Mouse (Mus musculus) spleen, postnatal 4 days (tissue): ENCODE results near the gene Ptprm.

Source experiments
- DNase-seq, 2 experiments: peaks; one replicate each; pipeline ENCODE4 v3.0.0; 2022; ENCODE audit warnings: low spot score in 2 of 2

Ptprm gene

DNA sequence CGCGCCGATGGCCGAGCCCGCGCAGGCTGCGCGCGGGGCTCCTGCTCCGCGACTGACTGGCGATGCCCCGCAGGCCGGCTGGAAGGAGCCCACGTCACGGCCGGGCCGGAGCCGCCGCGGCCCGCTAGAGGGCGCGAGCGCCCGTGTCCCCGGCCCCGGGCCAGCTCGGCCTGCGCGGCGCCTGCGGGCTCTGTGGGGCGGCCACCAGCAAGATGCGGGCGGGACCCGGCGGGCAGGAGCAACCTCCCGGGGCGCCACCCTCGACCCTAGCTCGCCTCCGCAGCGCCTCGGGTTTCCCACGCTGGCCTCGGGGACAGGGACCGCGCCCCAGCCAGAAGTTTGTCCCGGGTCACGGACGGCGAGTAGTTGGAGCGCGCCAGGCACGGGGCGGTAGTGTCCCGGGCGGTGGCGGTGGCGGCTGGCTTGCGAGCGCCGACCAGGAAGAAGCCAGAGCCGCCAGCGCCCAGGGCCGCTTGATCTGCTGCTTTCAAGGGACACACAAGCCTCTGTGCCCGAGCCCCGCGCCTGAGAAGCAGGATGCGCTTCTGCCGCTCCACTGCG, at the start of gene Ptprm:
Gene Ptprm (minus strand): TSS at position 7 of the 561 bp plus-strand sequence.
- peak; percentile 36 to 72 for DNase-seq

- DNase-seq = no peak
Measured at GRCm38 (mm10) chr17:67396205-67396604, 41.9 kb upstream of the Ptprm start.

DNA sequence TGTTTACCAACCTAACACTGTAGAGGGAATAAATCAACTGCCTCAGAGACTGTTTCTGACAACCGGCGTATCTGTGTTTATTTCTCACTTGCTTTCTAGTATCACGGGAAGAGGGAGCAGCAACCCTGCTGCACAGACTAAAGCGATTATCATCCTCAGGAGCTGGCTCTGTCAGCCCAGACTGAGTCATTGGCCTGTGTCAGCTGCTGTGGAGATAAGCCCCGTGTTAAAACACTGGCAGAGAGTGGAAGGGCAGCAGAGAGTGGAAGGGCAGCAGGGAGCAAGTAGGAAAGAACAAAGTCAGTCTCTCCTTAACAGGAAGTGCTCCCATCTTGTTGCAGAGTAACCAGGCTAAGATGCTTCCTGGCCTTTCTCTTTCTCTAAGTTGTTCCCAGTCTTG, 36.6 kb upstream of the Ptprm start:
- no peak for DNase-seq

- no peak for DNase-seq
Measured at GRCm38 (mm10) chr17:67388171-67388570, 33.9 kb upstream of the Ptprm start.

DNA sequence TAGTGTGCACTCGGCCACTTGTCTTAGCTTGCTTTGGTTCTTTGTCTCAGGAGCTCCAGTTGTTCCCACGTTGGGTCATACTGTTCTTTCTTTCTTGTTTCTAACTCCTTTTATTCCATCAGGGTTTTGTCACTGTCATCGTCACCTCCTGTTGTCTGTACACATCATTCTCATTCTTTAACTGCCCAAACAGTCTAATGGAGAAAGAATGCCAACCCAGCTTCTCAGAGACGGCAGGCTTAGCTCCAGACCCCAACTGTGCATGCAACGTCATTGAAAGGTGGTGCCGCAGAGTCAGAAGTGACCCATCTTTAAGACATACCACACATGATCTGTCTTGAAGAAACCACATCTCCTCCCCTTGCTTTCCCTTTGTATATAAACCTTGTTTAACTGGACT, 31.0 kb upstream of the Ptprm start:
- no peak for DNase-seq

DNA sequence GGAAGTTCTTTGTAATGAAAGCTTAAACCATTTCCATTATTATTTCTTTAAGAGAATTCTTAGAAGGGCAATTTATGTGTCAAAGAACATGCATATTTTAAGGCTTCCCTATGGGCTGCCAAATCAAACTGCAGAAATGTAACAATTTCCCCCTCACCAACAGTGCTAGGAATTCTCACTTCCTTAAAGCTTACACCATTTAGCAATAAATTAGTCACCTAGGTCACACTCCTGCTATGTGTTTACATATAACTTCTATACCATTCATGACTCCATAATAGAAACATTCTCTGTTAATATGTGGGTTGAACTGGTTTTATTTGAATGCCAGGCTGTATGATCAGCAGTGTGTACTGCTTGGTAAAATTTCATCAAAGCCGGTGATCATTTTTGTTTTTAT, 29.4 kb upstream of the Ptprm start:
- no peak for DNase-seq

DNA sequence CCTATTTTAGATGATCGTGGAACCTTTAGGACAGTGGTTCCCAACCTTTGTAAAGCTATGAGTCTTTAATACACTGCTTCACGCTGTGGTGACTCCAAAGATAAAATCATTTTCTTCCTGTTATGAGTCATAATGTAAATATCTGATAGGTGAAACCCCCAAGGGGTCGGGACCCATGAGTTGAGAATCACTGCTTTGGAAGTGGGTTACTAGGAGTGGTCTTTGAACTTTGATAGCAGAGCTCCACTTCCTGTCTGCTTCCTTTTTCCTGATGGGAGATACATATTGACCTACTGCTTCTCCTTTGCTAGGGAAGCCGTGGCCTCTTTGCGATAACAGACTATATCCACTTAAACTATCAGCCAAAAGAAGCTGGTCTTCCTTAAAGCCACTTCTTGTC, 27.4 kb upstream of the Ptprm start:
- DNase-seq = no peak

DNA sequence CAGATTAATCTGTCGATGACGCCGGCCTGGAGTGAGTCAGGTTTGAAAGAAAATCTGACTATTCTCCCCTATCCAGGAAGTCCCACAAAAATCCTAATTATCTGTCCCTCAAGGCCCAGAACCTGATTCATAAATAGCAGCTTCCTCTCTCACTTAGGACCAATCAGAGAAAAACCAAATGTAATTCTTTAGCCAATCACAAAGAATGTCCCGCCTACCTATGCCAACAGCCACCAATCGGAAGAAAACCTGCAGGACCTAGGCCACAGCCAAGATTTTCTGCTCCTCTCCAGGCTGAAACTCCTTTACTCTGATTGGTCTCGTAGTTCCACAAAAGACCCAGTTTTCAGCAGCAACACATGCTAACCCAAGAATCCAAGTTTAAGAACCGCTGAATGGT, 13.6 kb upstream of the Ptprm start:
- no peak for DNase-seq

GRCm38 (mm10) chr17:67364491-67364890, 10.2 kb upstream of the Ptprm start:
- DNase-seq = no peak

DNA sequence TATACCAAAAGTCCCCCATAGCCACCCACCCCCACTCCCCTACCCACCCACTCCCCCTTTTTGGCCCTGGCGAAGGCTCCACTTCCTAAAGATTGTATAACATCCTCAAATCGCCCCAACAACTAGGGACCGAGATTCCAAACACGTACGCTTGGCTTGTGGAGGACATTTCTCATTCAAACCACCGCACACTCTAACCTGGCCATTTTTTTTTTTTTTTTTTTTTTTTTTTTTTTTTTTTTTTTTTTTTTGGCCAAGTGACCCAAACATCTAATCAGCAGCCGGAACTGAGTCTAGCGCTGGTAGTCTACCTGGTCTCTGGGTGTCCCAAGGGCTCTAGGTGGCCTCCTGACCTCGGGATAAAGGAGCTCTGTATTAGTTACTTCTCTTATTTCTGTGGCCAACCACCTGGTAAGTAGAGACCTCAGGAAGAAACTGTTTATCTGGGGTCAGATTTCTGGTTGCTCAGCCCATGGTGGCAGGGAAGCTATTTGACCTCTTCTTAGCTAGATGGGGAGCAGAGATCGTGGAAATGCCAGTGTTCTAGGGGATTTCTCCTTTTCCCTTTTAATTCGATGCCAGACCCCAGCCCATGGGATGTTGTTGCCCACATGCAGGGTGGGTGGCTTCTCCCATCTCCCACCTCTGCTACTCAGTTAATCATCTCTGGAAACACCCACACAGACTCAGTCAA, 9.3 kb upstream of the Ptprm start:
- DNase-seq = no peak

DNA sequence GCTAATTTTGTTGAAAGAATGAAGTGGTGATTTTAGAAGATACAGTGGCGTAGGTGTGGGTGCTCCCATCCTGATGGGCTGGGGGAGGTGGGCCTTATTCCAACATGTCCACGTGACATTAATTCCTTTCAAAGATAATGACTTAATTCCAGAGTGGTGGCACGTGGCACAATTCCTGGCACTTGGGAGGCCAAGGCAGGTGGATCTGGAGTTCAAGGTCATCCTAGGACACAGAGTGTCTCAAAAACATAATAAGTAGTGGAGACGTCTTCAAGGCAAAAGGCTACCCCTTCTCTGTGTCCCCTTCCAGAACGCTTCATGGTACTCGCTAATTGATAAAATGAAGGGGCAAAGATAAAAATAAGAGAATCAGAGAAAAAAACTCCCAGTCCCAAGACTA, 7.9 kb upstream of the Ptprm start:
- no peak for DNase-seq

DNA sequence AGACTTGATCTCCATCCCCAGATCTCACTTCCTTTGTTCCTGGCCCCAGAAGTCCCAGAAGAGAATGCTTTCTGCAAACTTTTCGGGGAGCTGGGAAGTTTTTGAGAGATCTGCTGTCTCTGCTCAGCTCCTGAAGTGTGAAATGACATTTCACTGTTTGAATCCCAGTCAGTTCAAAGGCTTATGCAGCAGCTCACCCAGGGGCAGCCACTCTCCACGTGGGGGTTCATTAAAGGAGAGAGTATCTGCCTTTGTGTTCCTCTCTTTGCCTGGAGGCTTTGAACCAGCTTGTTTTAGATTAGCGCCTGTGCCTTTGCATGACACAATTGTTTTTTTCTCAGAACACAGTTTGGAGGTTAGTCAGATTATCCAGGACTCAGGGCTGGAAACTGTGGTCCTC, 6.3 kb upstream of the Ptprm start:
- DNase-seq = no peak

DNA sequence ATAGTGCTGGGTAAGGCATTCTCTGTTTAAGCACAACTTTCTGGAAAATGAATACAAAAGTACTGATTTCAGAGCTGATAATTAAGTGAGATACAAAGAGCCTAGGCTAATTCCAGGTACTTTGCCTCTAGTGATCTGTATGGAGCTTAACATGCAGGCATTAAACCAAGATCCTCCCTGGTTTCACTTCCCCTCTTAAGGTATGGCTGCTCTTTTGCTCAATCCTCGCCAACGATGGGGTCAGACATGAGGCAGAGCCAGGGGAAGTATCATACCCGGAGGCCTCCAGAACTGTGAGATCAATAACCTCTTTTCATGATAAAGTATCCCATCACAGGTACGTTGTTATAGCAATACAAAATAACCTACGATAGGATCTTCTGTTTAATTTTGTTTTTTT, 5.3 kb upstream of the Ptprm start:
- no peak for DNase-seq

GRCm38 (mm10) chr17:67358541-67358940, 4.3 kb upstream of the Ptprm start:
- DNase-seq = no peak

- no peak for DNase-seq
Measured at GRCm38 (mm10) chr17:67357191-67357590, 2.9 kb upstream of the Ptprm start.

- DNase-seq = no peak
Measured at GRCm38 (mm10) chr17:67355251-67355650, 994 bp upstream of the Ptprm start.

- DNase-seq = peak in 1 of 2 experiments; percentile 62
Measured at GRCm38 (mm10) chr17:67353796-67354450, 334 bp downstream of the Ptprm start.

- DNase-seq = peak in 1 of 2 experiments; percentile 63
Measured at GRCm38 (mm10) chr17:67352956-67353795, 1.1 kb downstream of the Ptprm start.

- no peak for DNase-seq
Measured at GRCm38 (mm10) chr17:67351423-67351822, 2.8 kb downstream of the Ptprm start.

GRCm38 (mm10) chr17:67350536-67350935, 3.7 kb downstream of the Ptprm start:
- DNase-seq = no peak

DNA sequence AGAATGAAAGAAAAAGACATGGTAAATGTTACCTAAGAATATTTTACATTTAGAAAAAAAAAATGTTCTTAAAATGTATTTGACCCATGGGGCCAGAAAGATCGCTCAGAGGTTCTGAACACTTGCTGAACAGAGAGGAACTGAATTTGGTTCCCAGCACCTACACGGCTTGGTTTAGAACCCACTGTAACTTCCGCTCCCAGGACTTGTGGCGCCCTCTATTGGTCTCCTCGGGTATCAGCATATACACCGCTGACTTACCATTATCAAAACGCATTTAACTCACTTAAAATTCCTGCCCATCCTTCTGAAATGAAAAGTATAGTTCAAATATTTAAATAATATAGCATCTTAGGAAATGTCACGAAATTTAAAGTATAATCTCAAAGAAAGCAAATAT, 4.7 kb downstream of the Ptprm start:
- DNase-seq = no peak

- no peak for DNase-seq
Measured at GRCm38 (mm10) chr17:67346921-67347320, 7.3 kb downstream of the Ptprm start.
